ENCODE assay signal across 22 mouse cellular contexts in the genomic region with DNA sequence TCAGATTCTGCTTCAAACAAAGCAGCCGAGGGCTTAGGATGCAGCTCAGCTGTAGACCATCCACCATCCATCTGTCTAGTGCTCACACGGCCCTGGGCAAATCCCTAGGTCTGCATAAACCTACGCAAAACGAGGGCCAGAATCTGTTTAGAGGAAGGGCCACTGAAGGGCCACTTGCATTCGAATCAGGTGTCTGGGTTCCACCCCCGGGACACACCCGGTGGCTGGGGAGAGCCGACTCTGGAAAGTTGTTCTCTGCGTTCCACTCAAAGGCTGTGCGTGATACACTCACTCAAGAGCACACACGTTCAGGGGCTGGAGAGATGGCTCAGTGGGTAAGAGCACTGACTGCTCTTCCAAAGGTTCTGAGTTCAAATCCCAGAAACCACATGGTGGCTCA.
"Had no signal": no experiment of that assay in that cellular context is flagged by ENCODE, and none has a peak within 500 bp of the region (broad histone marks: within the 10 kb centered on the region; RNA-seq: fewer than 3 reads in every experiment).

No protein-coding gene starts in this region.

- H3K4me3 ChIP-seq: layer of hippocampus, adult 2 months; limb, embryonic 10.5 days; limb, embryonic 13.5 days; liver, embryonic 12.5 days; liver, embryonic 15.5 days; lung, embryonic 15.5 days; megakaryocyte, embryonic 14.5 days; midbrain, embryonic 10.5 days; midbrain, embryonic 13.5 days; myocyte; neural tube, embryonic 13.5 days had no signal

- H3K4me1 ChIP-seq: liver, embryonic 12.5 days; liver, embryonic 15.5 days; lung, embryonic 15.5 days had no signal

- H3K9ac ChIP-seq: limb, embryonic 13.5 days; liver, embryonic 12.5 days; liver, embryonic 15.5 days; lung, embryonic 15.5 days; midbrain, embryonic 13.5 days; neural tube, embryonic 13.5 days had no signal

- H3K36me3 ChIP-seq: limb, embryonic 10.5 days; limb, embryonic 13.5 days; liver, embryonic 12.5 days; liver, embryonic 15.5 days; lung, embryonic 15.5 days; midbrain, embryonic 10.5 days; midbrain, embryonic 13.5 days; neural tube, embryonic 13.5 days had no signal

- H3K27ac ChIP-seq: layer of hippocampus, adult 2 months; limb, embryonic 10.5 days; limb, embryonic 13.5 days; liver, embryonic 12.5 days; liver, embryonic 15.5 days; lung, embryonic 15.5 days; midbrain, embryonic 10.5 days; midbrain, embryonic 13.5 days; neural tube, embryonic 13.5 days had no signal

- H3K4me2 ChIP-seq: limb, embryonic 13.5 days; liver, embryonic 12.5 days; liver, embryonic 15.5 days; lung, embryonic 15.5 days; midbrain, embryonic 13.5 days; neural tube, embryonic 13.5 days had no signal

- H3K9me3 ChIP-seq: limb, embryonic 10.5 days; limb, embryonic 13.5 days; liver, embryonic 12.5 days; liver, embryonic 15.5 days; lung, embryonic 15.5 days; megakaryocyte, embryonic 14.5 days; midbrain, embryonic 13.5 days; neural tube, embryonic 13.5 days had no signal

- H3K27me3 ChIP-seq: limb, embryonic 13.5 days; lung, embryonic 15.5 days; midbrain, embryonic 13.5 days; neural tube, embryonic 13.5 days had no signal

- DNase-seq: kidney, postnatal 25 days; layer of hippocampus, adult 9-11 months; liver; lung, adult 18-20 months; lung, postnatal 10 days; lung, postnatal 36 days; retina, postnatal 1 day; right cerebral cortex, postnatal 25 days; thymus, adult 18-20 months; thymus, postnatal 4 days had no signal

- ATAC-seq: liver, embryonic 12.5 days; midbrain, embryonic 13.5 days; midbrain, embryonic 16.5 days had no signal
